Comparison of ENCODE assay signal across 8 mouse cellular contexts in genomic region chr17:6860491-6860897, GRCm38 (mm10).
DNase-seq lines count a peak whose midpoint lies in the region; ATAC-seq lines count a peak whose summit lies in the region.

No protein-coding gene starts in this region.

- H3K4me1 ChIP-seq in intestine, embryonic 16.5 days (ENCODE audit: control insufficient read depth, insufficient read depth, low read length): peaks cover 32% of the 10 kb centered on the region

- DNase-seq in ES-CJ7 (ENCODE audit: low read depth, low spot score): peak; percentile 92
- DNase-seq in embryo, embryonic 9.5 days (ENCODE audit: extremely low spot score): peak; percentile 54
- peak; percentile 31 for DNase-seq in lung, postnatal 10 days
- no peak for DNase-seq in adipocyte (ENCODE audit: low spot score)
- no peak for DNase-seq in cerebellum, adult 9-10 months
- no peak for DNase-seq in heart, postnatal 10 days
- no peak for DNase-seq in adrenal gland, postnatal 4 days (ENCODE audit: low spot score in 2 of 2)

- H3K9ac ChIP-seq in intestine, embryonic 16.5 days (ENCODE audit: low read depth, low read length): peak overlapping the region; percentile 44

- no peaks in the 10 kb centered on the region for H3K9me3 ChIP-seq in intestine, embryonic 16.5 days (ENCODE audit: control insufficient read depth, low read length)

- 32% methylated on average over 12 of the region's 12 CpGs for WGBS in intestine, embryonic 16.5 days

- no peaks in the 10 kb centered on the region for H3K36me3 ChIP-seq in intestine, embryonic 16.5 days (ENCODE audit: control insufficient read depth, insufficient read depth, low read length)

- intact Hi-C loops in heart, postnatal 10 days (cut with DNase I): no loop called here

- peak overlapping the region; percentile 30 for H3K4me3 ChIP-seq in intestine, embryonic 16.5 days (ENCODE audit: low read length)

- peak; percentile 78 for ATAC-seq in intestine, embryonic 16.5 days

- no peaks in the 10 kb centered on the region for H3K27me3 ChIP-seq in intestine, embryonic 16.5 days (replicated peaks; ENCODE audit: control insufficient read depth, insufficient read depth, low read length)

- peak overlapping the region; percentile 93 for H3K27ac ChIP-seq in intestine, embryonic 16.5 days (ENCODE audit: low read length)

- peak overlapping the region; percentile 70 for H3K4me2 ChIP-seq in intestine, embryonic 16.5 days (ENCODE audit: low read depth, low read length)

Comparison
In these comparisons a context has a peak if more than half of its experiments do, and no peak if none do; other contexts are left out.
1. DNase-seq: peak in ES-CJ7 (single experiment), embryo, embryonic 9.5 days (single experiment) and lung, postnatal 10 days (single experiment); none in adipocyte (single experiment), cerebellum, adult 9-10 months (single experiment), heart, postnatal 10 days (0 of 2) and adrenal gland, postnatal 4 days (0 of 2).